Mouse (Mus musculus): Measurements from ENCODE around the gene Arhgdia. TPM values are rescaled to one million over a fixed set of nuclear protein-coding genes. Genes with fewer than 3 reads are reported as not detected.

Gene Arhgdia
- polyA plus RNA-seq, 1 experiment from 2014 or later = 548 TPM

GRCm38 (mm10) chr11:120539285-120540014 lies 42.0 kb downstream of the Arhgdia start:
- Histone ChIP-seq H3K4me1 (peaks cover 19% of the 10 kb centered on the region), H3K9me3 (replicated peaks) (no peaks in the 10 kb centered on the region), H3K9ac (peak overlapping the region; percentile 36; the same call in 1 of the 2 replicates), H3K27ac (peak overlapping the region; percentile 75), H3K36me3 (peaks cover 26% of the 10 kb centered on the region), H3K27me3 (peaks cover 5% of the 10 kb centered on the region; the same call in 1 of the 2 replicates), H3K4me3 (no peak overlapping the region), H3K4me2 (replicated peaks) (peak overlapping the region; percentile 14; the same call in 1 of the 2 replicates)
- 25% methylated on average over 10 of the region's 10 CpGs for WGBS
- peak; percentile 62 for ATAC-seq (ENCODE audit: low FRiP score)

- WGBS = 50% methylated on average over 8 of the region's 8 CpGs
- H3K4me1 ChIP-seq = peaks cover 19% of the 10 kb centered on the region
- H3K27me3 ChIP-seq = peaks cover 10% of the 10 kb centered on the region; the same call in 1 of the 2 replicates
- peak overlapping the region; percentile 75 for H3K27ac ChIP-seq
- no peak; the same call in 1 of the 2 replicates for ATAC-seq (ENCODE audit: low FRiP score)
- no peak overlapping the region for H3K4me3 ChIP-seq
- H3K9ac ChIP-seq = 0 out of 2 replicates have a peak overlapping the region, but pooled peaks have one; percentile 27
- H3K4me2 ChIP-seq (replicated peaks) = peak overlapping the region; percentile 14; the same call in 1 of the 2 replicates
- no peaks in the 10 kb centered on the region for H3K9me3 ChIP-seq (replicated peaks)
- peaks cover 21% of the 10 kb centered on the region for H3K36me3 ChIP-seq
Observed at GRCm38 (mm10) chr11:120538955-120539284, 42.5 kb downstream of the Arhgdia start.

GRCm38 (mm10) chr11:120538485-120538884 lies 42.9 kb downstream of the Arhgdia start:
- Histone ChIP-seq H3K9me3 (replicated peaks) (no peaks in the 10 kb centered on the region), H3K27me3 (peaks cover 12% of the 10 kb centered on the region; the same call in 1 of the 2 replicates), H3K4me2 (replicated peaks) (no peak overlapping the region), H3K4me1 (peaks cover 19% of the 10 kb centered on the region), H3K27ac (peak overlapping the region; percentile 75), H3K4me3 (no peak overlapping the region), H3K9ac (0 out of 2 replicates have a peak overlapping the region, but pooled peaks have one; percentile 4), H3K36me3 (peaks cover 17% of the 10 kb centered on the region)
- 78% methylated on average over 3 of the region's 3 CpGs for WGBS
- no peak for ATAC-seq (ENCODE audit: low FRiP score)

GRCm38 (mm10) chr11:120535804-120536203 lies 45.6 kb downstream of the Arhgdia start:
- H3K4me3 ChIP-seq = no peak overlapping the region
- no peak overlapping the region for H3K4me2 ChIP-seq (replicated peaks)
- 80% methylated on average over 3 of the region's 3 CpGs for WGBS
- no peaks in the 10 kb centered on the region for H3K36me3 ChIP-seq
- H3K27ac ChIP-seq = no peak overlapping the region
- H3K9me3 ChIP-seq (replicated peaks) = no peaks in the 10 kb centered on the region
- peaks cover 38% of the 10 kb centered on the region for H3K27me3 ChIP-seq
- H3K4me1 ChIP-seq = peaks cover 23% of the 10 kb centered on the region
- no peak overlapping the region for H3K9ac ChIP-seq
- ATAC-seq (ENCODE audit: low FRiP score) = no peak

- H3K4me3 ChIP-seq = no peak overlapping the region
- H3K36me3 ChIP-seq = no peaks in the 10 kb centered on the region
- no peak overlapping the region for H3K27ac ChIP-seq
- ATAC-seq (ENCODE audit: low FRiP score) = no peak
- H3K4me1 ChIP-seq = peaks cover 28% of the 10 kb centered on the region
- peaks cover 45% of the 10 kb centered on the region for H3K27me3 ChIP-seq
- no peaks in the 10 kb centered on the region for H3K9me3 ChIP-seq (replicated peaks)
- WGBS = 82% methylated on average over 3 of the region's 3 CpGs
- H3K4me2 ChIP-seq (replicated peaks) = no peak overlapping the region
- H3K9ac ChIP-seq = no peak overlapping the region
Observed at GRCm38 (mm10) chr11:120535145-120535544, 46.3 kb downstream of the Arhgdia start.

GRCm38 (mm10) chr11:120534093-120534492 lies 47.3 kb downstream of the Arhgdia start:
- no peak overlapping the region for H3K4me3 ChIP-seq
- H3K9me3 ChIP-seq (replicated peaks) = no peaks in the 10 kb centered on the region
- H3K4me2 ChIP-seq (replicated peaks) = no peak overlapping the region
- peaks cover 18% of the 10 kb centered on the region for H3K4me1 ChIP-seq
- WGBS = 81% methylated on average over 8 of the region's 8 CpGs
- peaks cover 55% of the 10 kb centered on the region for H3K27me3 ChIP-seq
- no peak overlapping the region for H3K9ac ChIP-seq
- no peaks in the 10 kb centered on the region for H3K36me3 ChIP-seq
- H3K27ac ChIP-seq = no peak overlapping the region
- ATAC-seq (ENCODE audit: low FRiP score) = no peak

- no peak overlapping the region for H3K4me3 ChIP-seq
- H3K9me3 ChIP-seq (replicated peaks) = no peaks in the 10 kb centered on the region
- WGBS = 26% methylated on average over 9 of the region's 9 CpGs
- ATAC-seq (ENCODE audit: low FRiP score) = no peak
- H3K9ac ChIP-seq = no peak overlapping the region
- H3K27me3 ChIP-seq = peaks cover 73% of the 10 kb centered on the region
- peak overlapping the region; percentile 62; the same call in 1 of the 2 replicates for H3K4me2 ChIP-seq (replicated peaks)
- H3K4me1 ChIP-seq = peaks cover 9% of the 10 kb centered on the region
- H3K27ac ChIP-seq = no peak overlapping the region
- no peaks in the 10 kb centered on the region for H3K36me3 ChIP-seq
Observed at GRCm38 (mm10) chr11:120531646-120532045, 49.8 kb downstream of the Arhgdia start.

- no peaks in the 10 kb centered on the region for H3K36me3 ChIP-seq
- H3K9me3 ChIP-seq (replicated peaks) = no peaks in the 10 kb centered on the region
- peaks cover 9% of the 10 kb centered on the region for H3K4me1 ChIP-seq
- peaks cover 73% of the 10 kb centered on the region for H3K27me3 ChIP-seq
- ATAC-seq (ENCODE audit: low FRiP score) = no peak
- peak within 1 kb of the TSS; percentile 62 for H3K4me2 ChIP-seq (replicated peaks)
- 9% methylated on average over 49 of the region's 62 CpGs for WGBS
- peak within 1 kb of the TSS; percentile 55 for H3K9ac ChIP-seq
- no peak within 1 kb of the TSS for H3K27ac ChIP-seq
- peak within 1 kb of the TSS; percentile 39 for H3K4me3 ChIP-seq
Observed at GRCm38 (mm10) chr11:120530085-120530964, 51.1 kb downstream of the Arhgdia start, which contains the start of gene Gcgr. Gcgr (plus strand) TSS chr11:120530699.

- Histone ChIP-seq H3K9ac (no peak overlapping the region), H3K27me3 (peaks cover 62% of the 10 kb centered on the region), H3K4me1 (peaks cover 9% of the 10 kb centered on the region), H3K36me3 (no peaks in the 10 kb centered on the region), H3K4me2 (replicated peaks) (no peak overlapping the region), H3K4me3 (no peak overlapping the region), H3K9me3 (replicated peaks) (no peaks in the 10 kb centered on the region), H3K27ac (no peak overlapping the region)
- no peak for ATAC-seq (ENCODE audit: low FRiP score)
- 43% methylated on average over 4 of the region's 4 CpGs for WGBS
Observed at GRCm38 (mm10) chr11:120528903-120529302, 52.5 kb downstream of the Arhgdia start.

Small RNAs within 50 kb of the gene (microRNA-seq; reads per million reads assigned to microRNA genes)
- gene Mir6936 = 3.8 reads per million, percentile 6 among the genes with 10 or more reads in this experiment

Other genes with a start within 250 kb of the Arhgdia start
- gene Actg1, start 233.1 kb downstream of the Arhgdia start, polyA plus RNA-seq (2016; fragmentation: Nextera tagmentation; extraction: Ambion mirVana) = 3,608 and 3,685 TPM in 2 replicates
- gene Fscn2, start 220.1 kb downstream of the Arhgdia start, polyA plus RNA-seq (2016; fragmentation: Nextera tagmentation; extraction: Ambion mirVana) = 1.2 and 1.3 TPM in 2 replicates
- gene Faap100, start 202.9 kb downstream of the Arhgdia start, polyA plus RNA-seq (2016; fragmentation: Nextera tagmentation; extraction: Ambion mirVana) = 52.2 and 59.1 TPM in 2 replicates
- gene Nploc4, start 143.9 kb downstream of the Arhgdia start, polyA plus RNA-seq (2016; fragmentation: Nextera tagmentation; extraction: Ambion mirVana) = 51.4 and 51.5 TPM in 2 replicates
- not detected in 2 replicates for gene Tspan10, start 139.0 kb downstream of the Arhgdia start, polyA plus RNA-seq (2016; fragmentation: Nextera tagmentation; extraction: Ambion mirVana)
- gene Pde6g, start 128.1 kb downstream of the Arhgdia start, polyA plus RNA-seq (2016; fragmentation: Nextera tagmentation; extraction: Ambion mirVana) = not detected in 2 replicates
- 10.6 and 11.3 TPM in 2 replicates for gene Oxld1, start 123.6 kb downstream of the Arhgdia start, polyA plus RNA-seq (2016; fragmentation: Nextera tagmentation; extraction: Ambion mirVana)
- 33.8 and 35.5 TPM in 2 replicates for gene Ccdc137, start 123.5 kb downstream of the Arhgdia start, polyA plus RNA-seq (2016; fragmentation: Nextera tagmentation; extraction: Ambion mirVana)
- 57.1 and 58.4 TPM in 2 replicates for gene Arl16, start 114.0 kb downstream of the Arhgdia start, polyA plus RNA-seq (2016; fragmentation: Nextera tagmentation; extraction: Ambion mirVana)
- 104 and 108 TPM in 2 replicates for gene Mrpl12, start 97.0 kb downstream of the Arhgdia start, polyA plus RNA-seq (2016; fragmentation: Nextera tagmentation; extraction: Ambion mirVana)
- 37.7 and 38.0 TPM in 2 replicates for gene Slc25a10, start 89.8 kb downstream of the Arhgdia start, polyA plus RNA-seq (2016; fragmentation: Nextera tagmentation; extraction: Ambion mirVana)
- gene Gcgr, start 50.9 kb downstream of the Arhgdia start, polyA plus RNA-seq (2016; fragmentation: Nextera tagmentation; extraction: Ambion mirVana) = 0.47 and 0.54 TPM in 2 replicates
- 210 and 219 TPM in 2 replicates for gene Mcrip1, start 31.9 kb downstream of the Arhgdia start, polyA plus RNA-seq (2016; fragmentation: Nextera tagmentation; extraction: Ambion mirVana)
- gene Ppp1r27, start 30.5 kb downstream of the Arhgdia start, polyA plus RNA-seq (2016; fragmentation: Nextera tagmentation; extraction: Ambion mirVana) = not detected in 2 replicates
- 473 and 486 TPM in 2 replicates for gene P4hb, start 8.4 kb downstream of the Arhgdia start, polyA plus RNA-seq (2016; fragmentation: Nextera tagmentation; extraction: Ambion mirVana)
- 539 and 588 TPM in 2 replicates for gene Alyref, start 16.7 kb upstream of the Arhgdia start, polyA plus RNA-seq (2016; fragmentation: Nextera tagmentation; extraction: Ambion mirVana)
- 153 and 170 TPM in 2 replicates for gene Anapc11, start 16.8 kb upstream of the Arhgdia start, polyA plus RNA-seq (2016; fragmentation: Nextera tagmentation; extraction: Ambion mirVana)
- 1.0 and 1.3 TPM in 2 replicates for gene Npb, start 26.9 kb upstream of the Arhgdia start, polyA plus RNA-seq (2016; fragmentation: Nextera tagmentation; extraction: Ambion mirVana)
- 145 and 148 TPM in 2 replicates for gene Pcyt2, start 36.3 kb upstream of the Arhgdia start, polyA plus RNA-seq (2016; fragmentation: Nextera tagmentation; extraction: Ambion mirVana)
- gene Sirt7, start 43.6 kb upstream of the Arhgdia start, polyA plus RNA-seq (2016; fragmentation: Nextera tagmentation; extraction: Ambion mirVana) = 43.9 and 50.0 TPM in 2 replicates
- gene Mafg, start 52.0 kb upstream of the Arhgdia start, polyA plus RNA-seq (2016; fragmentation: Nextera tagmentation; extraction: Ambion mirVana) = 40.1 TPM in 2 replicates
- 28.5 and 28.8 TPM in 2 replicates for gene Pycr1, start 62.1 kb upstream of the Arhgdia start, polyA plus RNA-seq (2016; fragmentation: Nextera tagmentation; extraction: Ambion mirVana)
- gene Myadml2, start 66.5 kb upstream of the Arhgdia start, polyA plus RNA-seq (2016; fragmentation: Nextera tagmentation; extraction: Ambion mirVana) = 0.39 and 0.60 TPM in 2 replicates
- 1.7 and 3.0 TPM in 2 replicates for gene Notum, start 79.6 kb upstream of the Arhgdia start, polyA plus RNA-seq (2016; fragmentation: Nextera tagmentation; extraction: Ambion mirVana)
- 144 and 151 TPM in 2 replicates for gene Aspscr1, start 91.3 kb upstream of the Arhgdia start, polyA plus RNA-seq (2016; fragmentation: Nextera tagmentation; extraction: Ambion mirVana)
- 106 and 113 TPM in 2 replicates for gene Cenpx, start 132.1 kb upstream of the Arhgdia start, polyA plus RNA-seq (2016; fragmentation: Nextera tagmentation; extraction: Ambion mirVana)
- gene Lrrc45, start 132.3 kb upstream of the Arhgdia start, polyA plus RNA-seq (2016; fragmentation: Nextera tagmentation; extraction: Ambion mirVana) = 75.3 and 78.8 TPM in 2 replicates
- 98.4 and 99.9 TPM in 2 replicates for gene Rac3, start 139.8 kb upstream of the Arhgdia start, polyA plus RNA-seq (2016; fragmentation: Nextera tagmentation; extraction: Ambion mirVana)
- gene Dcxr, start 145.7 kb upstream of the Arhgdia start, polyA plus RNA-seq (2016; fragmentation: Nextera tagmentation; extraction: Ambion mirVana) = 11.6 and 12.2 TPM in 2 replicates
- 1.6 and 2.6 TPM in 2 replicates for gene Cbr2, start 150.5 kb upstream of the Arhgdia start, polyA plus RNA-seq (2016; fragmentation: Nextera tagmentation; extraction: Ambion mirVana)
- gene Hmga1b, start 181.2 kb upstream of the Arhgdia start, polyA plus RNA-seq (2016; fragmentation: Nextera tagmentation; extraction: Ambion mirVana) = 3.0 and 4.0 TPM in 2 replicates
- gene Rfng, start 202.6 kb upstream of the Arhgdia start, polyA plus RNA-seq (2016; fragmentation: Nextera tagmentation; extraction: Ambion mirVana) = 68.5 and 70.1 TPM in 2 replicates
- gene Gps1, start 202.6 kb upstream of the Arhgdia start, polyA plus RNA-seq (2016; fragmentation: Nextera tagmentation; extraction: Ambion mirVana) = 223 and 232 TPM in 2 replicates
- gene Dus1l, start 214.8 kb upstream of the Arhgdia start, polyA plus RNA-seq (2016; fragmentation: Nextera tagmentation; extraction: Ambion mirVana) = 54.5 and 60.0 TPM in 2 replicates
- 115 and 120 TPM in 2 replicates for gene Fasn, start 242.9 kb upstream of the Arhgdia start, polyA plus RNA-seq (2016; fragmentation: Nextera tagmentation; extraction: Ambion mirVana)

Data from hindbrain, embryonic 12.5 days (tissue).